Mouse (Mus musculus): ENCODE data around the gene Eapp. TPM values are rescaled to one million over a fixed set of nuclear protein-coding genes. Genes with fewer than 3 reads are reported as not detected.

Eapp gene
- polyA plus RNA-seq, 1 experiment from 2014 or later: 50.0 TPM

MicroRNA genes within 50 kb of the gene (microRNA counts, 519-probe panel; counts per million panel counts)
- microRNA mmu-miR-1892: 114 counts per million

Small RNA genes lying within 50 kb of the gene (microRNA-seq; reads per million reads assigned to microRNA genes)
- not detected for gene Mir1892

Other genes with a start within 250 kb of the Eapp start
- 61.4 and 67.2 TPM in 2 replicates for gene Sptssa, start 39.3 kb downstream of the Eapp start, polyA plus RNA-seq (2015; fragmentation: Nextera tagmentation; extraction: Ambion mirVana)
- gene Snx6, start 99.8 kb upstream of the Eapp start, polyA plus RNA-seq (2015; fragmentation: Nextera tagmentation; extraction: Ambion mirVana): 60.1 and 72.8 TPM in 2 replicates
- 37.1 and 44.2 TPM in 2 replicates for gene Cfl2, start 167.0 kb upstream of the Eapp start, polyA plus RNA-seq (2015; fragmentation: Nextera tagmentation; extraction: Ambion mirVana)